In the genomic region with DNA sequence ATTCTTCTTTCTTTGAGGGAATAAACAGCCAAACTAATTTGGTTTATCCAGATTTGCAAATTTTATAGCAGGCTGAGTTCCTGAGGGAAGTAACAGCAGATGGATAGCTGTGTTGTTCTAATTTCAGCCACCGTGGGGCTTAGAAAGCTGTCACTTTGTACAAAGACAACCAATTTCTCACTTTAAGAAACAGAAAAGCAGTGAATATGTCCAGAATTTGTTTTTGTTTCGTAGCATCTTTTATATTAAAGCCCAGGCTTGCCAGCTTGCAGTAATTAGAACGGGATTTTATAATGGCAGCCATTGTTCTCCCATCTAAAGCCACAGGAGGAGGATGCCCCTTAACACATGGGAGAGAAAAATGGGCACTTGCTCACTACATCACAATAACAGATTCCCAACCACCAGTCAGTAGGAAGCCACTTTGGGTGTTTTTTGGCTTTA, we compare ENCODE assay signal across 14 mouse cellular contexts. TPM values are rescaled to one million over a fixed set of nuclear protein-coding genes. Genes with fewer than 3 reads are reported as not detected.
DNase-seq lines count a peak whose midpoint lies in the region; ATAC-seq lines count a peak whose summit lies in the region.
"Had no signal": no experiment of that assay in that cellular context is flagged by ENCODE, and none has a peak within 500 bp of the region (broad histone marks: within the 10 kb centered on the region; RNA-seq: fewer than 3 reads in every experiment).

No protein-coding gene starts in this region.

- DNase-seq in forebrain, embryonic 11.5 days (ENCODE audit: low spot score) = no peak
- DNase-seq in Muller cell, postnatal 12 days (ENCODE audit: inconsistent ontology term) = peak; percentile 37
- peak; percentile 50 for DNase-seq in hindbrain, embryonic 14.5 days (ENCODE audit: low spot score)
- DNase-seq in left cerebral cortex, postnatal 25 days (ENCODE audit: low spot score in 2 of 2) = peak; percentile 23 to 73
- DNase-seq in embryo, embryonic 10.5 days (ENCODE audit: low spot score) = no peak
- DNase-seq in gastrocnemius, adult 8-10 months (ENCODE audit: low spot score in 2 of 2) = no peak
- DNase-seq in liver = no peak
- DNase-seq: adrenal gland, postnatal 25 days; heart, postnatal 36 days; lung, embryonic 14.5 days had no signal

- no peak overlapping the region for H3K9ac ChIP-seq in forebrain, embryonic 12.5 days
- H3K9ac ChIP-seq in forebrain, embryonic 11.5 days (ENCODE audit: low read length) = no peak overlapping the region
- no peak overlapping the region for H3K9ac ChIP-seq in hindbrain, embryonic 14.5 days
- H3K9ac ChIP-seq: embryonic facial prominence, embryonic 12.5 days; kidney, embryonic 15.5 days; limb, embryonic 12.5 days; lung, embryonic 14.5 days had no signal

- no peak overlapping the region for H3K4me3 ChIP-seq in forebrain, embryonic 12.5 days (replicated peaks)
- no peak overlapping the region for H3K4me3 ChIP-seq in forebrain, embryonic 11.5 days (ENCODE audit: low read depth, low read length)
- H3K4me3 ChIP-seq in hindbrain, embryonic 14.5 days (replicated peaks; ENCODE audit: low read length) = no peak overlapping the region
- H3K4me3 ChIP-seq: embryonic facial prominence, embryonic 12.5 days; kidney, embryonic 15.5 days; limb, embryonic 12.5 days had no signal

- no peaks in the 10 kb centered on the region for H3K36me3 ChIP-seq in forebrain, embryonic 12.5 days (replicated peaks)
- no peaks in the 10 kb centered on the region for H3K36me3 ChIP-seq in forebrain, embryonic 11.5 days (ENCODE audit: control insufficient read depth, insufficient read depth, low read length)
- H3K36me3 ChIP-seq in hindbrain, embryonic 14.5 days (replicated peaks; ENCODE audit: control insufficient read depth, insufficient read depth) = no peaks in the 10 kb centered on the region
- H3K36me3 ChIP-seq: embryonic facial prominence, embryonic 12.5 days; kidney, embryonic 15.5 days; limb, embryonic 12.5 days had no signal

- no peaks in the 10 kb centered on the region for H3K9me3 ChIP-seq in forebrain, embryonic 12.5 days
- H3K9me3 ChIP-seq in forebrain, embryonic 11.5 days (ENCODE audit: control insufficient read depth, low read length) = no peaks in the 10 kb centered on the region
- H3K9me3 ChIP-seq in hindbrain, embryonic 14.5 days (ENCODE audit: control insufficient read depth, low read length) = no peaks in the 10 kb centered on the region
- H3K9me3 ChIP-seq: embryonic facial prominence, embryonic 12.5 days; kidney, embryonic 15.5 days; limb, embryonic 12.5 days had no signal

- no peaks in the 10 kb centered on the region for H3K27me3 ChIP-seq in forebrain, embryonic 12.5 days
- H3K27me3 ChIP-seq in forebrain, embryonic 11.5 days (ENCODE audit: control insufficient read depth, insufficient read depth, low read length) = no peaks in the 10 kb centered on the region
- no peaks in the 10 kb centered on the region for H3K27me3 ChIP-seq in hindbrain, embryonic 14.5 days (ENCODE audit: control insufficient read depth, insufficient read depth, low read length)
- H3K27me3 ChIP-seq: embryonic facial prominence, embryonic 12.5 days; kidney, embryonic 15.5 days; limb, embryonic 12.5 days had no signal

- H3K27ac ChIP-seq in forebrain, embryonic 12.5 days = peak overlapping the region; percentile 61
- H3K27ac ChIP-seq in forebrain, embryonic 11.5 days (ENCODE audit: low read depth, low read length) = no peak overlapping the region
- peak overlapping the region; percentile 63 for H3K27ac ChIP-seq in hindbrain, embryonic 14.5 days
- H3K27ac ChIP-seq: embryonic facial prominence, embryonic 12.5 days; kidney, embryonic 15.5 days; limb, embryonic 12.5 days had no signal

- peak; percentile 79; the same call in 1 of the 2 replicates for ATAC-seq in forebrain, embryonic 12.5 days (ENCODE audit: low FRiP score)
- ATAC-seq in forebrain, embryonic 11.5 days (replicated peaks; ENCODE audit: low FRiP score) = no peak; the same call in 1 of the 2 replicates
- ATAC-seq in hindbrain, embryonic 14.5 days (ENCODE audit: low FRiP score) = peak; percentile 55; the same call in 1 of the 2 replicates

- no peak overlapping the region for H3K4me2 ChIP-seq in forebrain, embryonic 12.5 days
- no peak overlapping the region for H3K4me2 ChIP-seq in forebrain, embryonic 11.5 days (ENCODE audit: low read depth, low read length, severe bottlenecking)
- no peak overlapping the region for H3K4me2 ChIP-seq in hindbrain, embryonic 14.5 days (replicated peaks)
- H3K4me2 ChIP-seq: embryonic facial prominence, embryonic 12.5 days; kidney, embryonic 15.5 days; limb, embryonic 12.5 days; lung, embryonic 14.5 days had no signal

- H3K4me1 ChIP-seq in forebrain, embryonic 12.5 days = peaks cover 5% of the 10 kb centered on the region; the same call in 1 of the 2 replicates
- no peaks in the 10 kb centered on the region for H3K4me1 ChIP-seq in forebrain, embryonic 11.5 days (replicated peaks; ENCODE audit: control insufficient read depth, insufficient read depth, low read length)
- no peaks in the 10 kb centered on the region for H3K4me1 ChIP-seq in hindbrain, embryonic 14.5 days (replicated peaks; ENCODE audit: control insufficient read depth, insufficient read depth, low read length)
- H3K4me1 ChIP-seq: embryonic facial prominence, embryonic 12.5 days; kidney, embryonic 15.5 days; limb, embryonic 12.5 days had no signal

- WGBS in forebrain, embryonic 12.5 days = 17% methylated on average over 3 of the region's 3 CpGs
- 28% methylated on average over 3 of the region's 3 CpGs for WGBS in forebrain, embryonic 11.5 days
- 26% methylated on average over 3 of the region's 3 CpGs for WGBS in hindbrain, embryonic 14.5 days

- intact Hi-C loops in left cerebral cortex, postnatal 25 days (cut with DNase I) = loop anchor here (5.0 kb wide), 1 partner anchor 113 kb away; no protein-coding TSS in a partner anchor

RNA-seq across cellular contexts. Expression of gene Msl3l2, which starts 47.7 kb away (rescaled TPM):
- 10.3 and 10.4 TPM in 2 replicates for polyA plus RNA-seq in forebrain, embryonic 12.5 days (2016; fragmentation: Nextera tagmentation; extraction: Ambion mirVana)
- polyA plus RNA-seq in forebrain, embryonic 11.5 days (2014; fragmentation: Nextera tagmentation; extraction: Ambion mirVana) = 8.0 and 8.6 TPM in 2 replicates
- 13.1 and 13.4 TPM in 2 replicates for polyA plus RNA-seq in hindbrain, embryonic 14.5 days (2014; fragmentation: Nextera tagmentation; extraction: Ambion mirVana)
- total RNA-seq in left cerebral cortex, postnatal 25 days (2021) = 10 to 100 TPM; 13.7 to 14.8 TPM
- total RNA-seq in gastrocnemius, adult 8-10 months (2022) = 1 to 10 TPM in 2 of 4 experiments, under 1 TPM in 2; 0.73 to 1.2 (median 1.0) TPM

Comparison
In these comparisons a context has a peak if more than half of its experiments do, and no peak if none do; other contexts are left out.
1. DNase-seq: peak in Muller cell, postnatal 12 days (single experiment), hindbrain, embryonic 14.5 days (single experiment) and left cerebral cortex, postnatal 25 days (2 of 2); none in forebrain, embryonic 11.5 days (single experiment), embryo, embryonic 10.5 days (single experiment), gastrocnemius, adult 8-10 months (0 of 2) and liver (single experiment).